Mouse (Mus musculus) heart, embryonic 13.5 days (tissue): ENCODE results near the gene Kcnj15. TPM values are rescaled to one million over a fixed set of nuclear protein-coding genes. Genes with fewer than 3 reads are reported as not detected.

Experiments used
- ATAC-seq: fragments of 200-750 bp; cut with Nextera tagmentation; 2 replicates; pipeline ENCODE4 v1.8.0; 2017; ENCODE audit warnings: moderate TSS enrichment; ENCODE audit not compliant: insufficient number of reproducible peaks, low FRiP score, low TSS enrichment; ENCODE audit errors: extremely low read depth
- H3K27ac ChIP-seq: fragments of 300-500 bp; sonication (generic); replicated peaks from 2 replicates; pipeline ENCODE4 v1.5.1; 2015; ENCODE audit warnings: moderate library complexity, mild to moderate bottlenecking, inconsistent platforms
- H3K27me3 ChIP-seq: fragments of 300-500 bp; sonication (generic); replicated peaks from 2 replicates; pipeline ENCODE4 v1.6.1; 2015; ENCODE audit warnings: mild to moderate bottlenecking, inconsistent platforms
- H3K36me3 ChIP-seq: fragments of 300-500 bp; sonication (generic); 2 replicates; pipeline ENCODE4 v1.6.1; 2015; ENCODE audit warnings: mild to moderate bottlenecking, inconsistent platforms
- H3K4me1 ChIP-seq: fragments of 300-500 bp; sonication (generic); 2 replicates; pipeline ENCODE4 v1.6.1; 2015; ENCODE audit warnings: inconsistent platforms
- H3K4me2 ChIP-seq: fragments of 300-500 bp; sonication (generic); 2 replicates; pipeline ENCODE4 v1.6.1; 2015; ENCODE audit warnings: inconsistent platforms, mild to moderate bottlenecking, moderate library complexity
- H3K4me3 ChIP-seq: fragments of 300-500 bp; sonication (generic); 2 replicates; pipeline ENCODE4 v1.5.1; 2015; ENCODE audit warnings: moderate library complexity, mild to moderate bottlenecking, inconsistent platforms
- H3K9ac ChIP-seq: fragments of 300-500 bp; sonication (generic); 2 replicates; pipeline ENCODE4 v1.6.1; 2015; ENCODE audit warnings: inconsistent platforms, mild to moderate bottlenecking, moderate library complexity
- H3K9me3 ChIP-seq: fragments of 300-500 bp; sonication (generic); 2 replicates; pipeline ENCODE4 v1.6.1; 2016; ENCODE audit warnings: inconsistent platforms
- whole genome bisulfite sequencing: fragments of 180-500 bp; shearing (Covaris S2); methylation state at CpG from one replicate; pipeline ENCODE4 v1.1.7; 2015; ENCODE audit warnings: mixed read lengths; 5-methylcytosine and 5-hydroxymethylcytosine counted together
- polyA plus RNA-seq: library from polyadenylated mRNA; unstranded; fragments of >200 nt; fragmentation: Nextera tagmentation; extraction: Ambion mirVana; gene quantifications from 2 replicates; pipeline ENCODE4 v1.2.1, GENCODE M21; 2015

The Kcnj15 gene
- polyA plus RNA-seq, 1 experiment from 2014 or later = 0.80 TPM

DNA sequence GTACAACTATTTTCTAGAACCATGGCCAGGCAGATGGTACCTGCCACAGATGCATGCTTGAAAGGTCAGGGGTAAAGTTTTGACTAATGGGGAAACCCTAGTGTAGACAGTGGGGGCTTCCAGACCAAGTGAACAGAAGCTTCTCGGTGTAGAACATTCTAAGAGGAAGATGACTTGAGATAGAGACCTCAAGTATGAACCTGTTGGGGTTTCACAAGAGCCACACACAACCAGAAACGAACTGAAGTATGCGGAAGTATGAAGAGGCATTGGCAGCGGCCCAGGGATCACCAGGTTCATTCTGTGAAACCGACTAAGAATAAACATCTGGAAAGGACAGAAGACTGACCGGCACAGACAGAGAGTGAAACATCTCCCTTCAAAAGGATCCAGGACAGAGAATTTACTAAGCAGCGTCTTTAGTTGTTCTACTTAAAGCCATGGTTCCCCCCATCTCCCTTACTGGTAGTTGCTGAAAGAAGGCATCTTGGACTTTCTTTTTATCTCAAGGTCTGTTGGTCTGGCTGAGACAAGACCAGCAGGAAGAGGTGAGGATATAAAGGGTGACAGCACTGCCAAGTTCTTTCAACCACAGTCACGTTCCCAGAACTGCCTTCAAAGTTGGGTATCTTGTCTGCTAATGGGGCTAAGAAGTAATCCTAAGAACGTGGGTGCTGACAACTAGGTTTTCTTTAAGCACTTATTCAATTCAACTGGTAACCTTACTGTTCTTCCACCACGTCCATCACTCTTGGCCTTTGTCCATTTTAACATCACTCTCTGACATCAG lies 18.6 kb downstream of the Kcnj15 start:
- H3K4me2 ChIP-seq = no peak overlapping the region
- no peak overlapping the region for H3K27ac ChIP-seq
- no peaks in the 10 kb centered on the region for H3K27me3 ChIP-seq
- H3K36me3 ChIP-seq = no peaks in the 10 kb centered on the region
- WGBS = 61% methylated on average over 10 of the region's 10 CpGs
- H3K9ac ChIP-seq = no peak overlapping the region
- H3K4me1 ChIP-seq = 0 out of 2 replicates have a peak, but pooled peaks cover 3% of the 10 kb centered on the region
- H3K9me3 ChIP-seq = no peaks in the 10 kb centered on the region
- no peak for ATAC-seq
- H3K4me3 ChIP-seq = no peak overlapping the region

DNA sequence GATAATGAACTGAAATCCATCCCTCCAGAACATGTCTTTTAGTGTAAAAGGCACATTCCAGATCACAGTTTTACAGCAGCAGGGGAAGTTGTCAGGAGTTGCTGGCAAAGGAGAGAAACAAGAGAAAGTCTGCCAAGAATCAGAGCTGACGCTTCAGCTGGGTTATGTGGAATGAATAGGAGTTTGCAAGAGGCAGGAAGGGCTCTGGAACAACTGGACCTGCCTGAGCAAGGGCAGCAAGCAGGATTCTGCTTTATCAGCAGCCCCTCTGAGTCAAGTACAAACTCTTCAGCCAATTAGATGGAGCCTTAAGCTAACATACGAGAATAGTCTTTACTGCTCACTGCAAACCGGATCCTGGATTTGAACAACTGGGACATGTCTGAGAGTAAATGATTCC lies 21.7 kb downstream of the Kcnj15 start:
- H3K4me1 ChIP-seq = 0 out of 2 replicates have a peak, but pooled peaks cover 3% of the 10 kb centered on the region
- H3K4me2 ChIP-seq = no peak overlapping the region
- no peak for ATAC-seq
- no peak overlapping the region for H3K9ac ChIP-seq
- no peak overlapping the region for H3K4me3 ChIP-seq
- peak overlapping the region; percentile 66 for H3K27ac ChIP-seq
- H3K9me3 ChIP-seq = no peaks in the 10 kb centered on the region
- 34% methylated on average over 3 of the region's 3 CpGs for WGBS
- H3K36me3 ChIP-seq = no peaks in the 10 kb centered on the region
- no peaks in the 10 kb centered on the region for H3K27me3 ChIP-seq

DNA sequence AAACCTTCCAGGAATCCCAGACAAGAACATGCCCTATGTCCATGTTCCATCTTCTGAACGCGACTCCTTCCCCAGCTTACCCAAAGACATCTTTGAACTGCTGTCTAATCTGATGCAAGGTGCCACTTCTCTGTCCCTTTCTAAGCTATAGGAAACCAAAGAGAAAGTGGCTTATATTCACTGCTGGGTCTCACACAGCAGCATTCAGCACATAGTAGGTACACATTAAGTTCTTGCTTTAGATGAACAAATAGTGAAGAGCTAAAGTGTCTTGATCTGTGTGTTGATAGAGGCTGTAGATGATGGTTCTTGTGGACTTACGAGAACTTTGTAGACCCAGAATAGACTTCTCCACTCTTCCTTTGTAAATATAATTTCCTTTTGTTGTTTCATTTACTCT lies 23.0 kb downstream of the Kcnj15 start:
- H3K9me3 ChIP-seq = no peaks in the 10 kb centered on the region

DNA sequence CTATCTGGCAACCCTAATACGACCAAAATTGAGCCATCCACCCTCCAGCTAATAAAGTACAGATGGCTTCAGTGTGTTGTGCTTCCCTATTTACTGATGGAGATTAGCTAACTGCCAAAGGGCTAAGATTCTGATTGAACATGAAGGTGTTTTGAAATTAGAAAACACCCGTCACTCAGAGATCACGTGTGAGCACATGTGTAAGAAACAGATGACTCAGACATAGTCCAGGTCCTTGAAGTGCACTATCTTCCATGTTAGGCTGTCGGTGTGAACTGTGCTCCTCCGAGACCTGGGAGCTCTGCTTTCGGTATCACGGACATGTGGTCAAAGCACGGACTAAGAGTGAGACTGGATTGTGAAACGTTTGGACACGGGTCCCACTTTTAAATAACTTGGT lies 26.0 kb downstream of the Kcnj15 start:
- H3K27me3 ChIP-seq = no peaks in the 10 kb centered on the region
- no peak overlapping the region for H3K27ac ChIP-seq
- H3K4me2 ChIP-seq = no peak overlapping the region
- H3K9me3 ChIP-seq = no peaks in the 10 kb centered on the region
- WGBS = 75% methylated on average over 10 of the region's 10 CpGs
- H3K4me1 ChIP-seq = no peaks in the 10 kb centered on the region
- no peak for ATAC-seq
- H3K36me3 ChIP-seq = no peaks in the 10 kb centered on the region
- no peak overlapping the region for H3K4me3 ChIP-seq
- no peak overlapping the region for H3K9ac ChIP-seq

More for the DNA sequence above, 23.0 kb downstream of the Kcnj15 start:
- no peaks in the 10 kb centered on the region for H3K4me1 ChIP-seq
- whole genome bisulfite sequencing = 81% methylated on average over 3 of the region's 3 CpGs
- no peaks in the 10 kb centered on the region for H3K27me3 ChIP-seq
- H3K4me2 ChIP-seq = no peak overlapping the region
- H3K9ac ChIP-seq = no peak overlapping the region
- H3K27ac ChIP-seq = no peak overlapping the region
- H3K4me3 ChIP-seq = no peak overlapping the region
- ATAC-seq = no peak
- no peaks in the 10 kb centered on the region for H3K36me3 ChIP-seq

DNA sequence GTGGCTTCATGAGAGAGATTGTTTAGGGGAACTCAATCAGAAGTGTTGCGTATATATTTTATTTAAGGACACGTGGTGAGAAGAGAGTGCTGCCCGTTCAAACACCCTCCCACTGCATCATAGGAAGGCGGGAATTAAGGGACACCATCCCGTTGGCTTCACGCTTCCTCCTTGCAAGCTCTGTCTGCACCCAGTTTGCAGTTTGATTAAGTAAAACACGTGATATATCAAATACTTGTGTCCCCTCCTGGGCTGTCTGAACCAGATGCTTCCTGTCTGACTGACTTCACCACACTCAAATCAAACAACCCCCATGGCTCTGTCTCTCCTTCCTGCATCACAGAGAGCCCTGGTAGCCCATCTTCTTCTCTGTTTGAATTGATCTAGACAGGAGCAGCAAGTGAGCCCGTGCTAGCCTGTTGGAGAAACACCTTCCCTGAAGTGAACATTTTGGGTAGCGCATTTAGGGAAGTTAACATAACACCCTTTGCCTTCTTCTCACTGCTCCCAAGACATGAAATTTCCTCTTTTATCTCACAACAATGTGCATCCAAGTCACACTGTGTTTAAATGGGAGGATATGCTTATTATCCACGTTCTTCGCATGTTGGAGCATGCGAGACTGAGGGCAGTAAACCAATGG lies 26.8 kb downstream of the Kcnj15 start:
- no peak overlapping the region for H3K27ac ChIP-seq
- no peaks in the 10 kb centered on the region for H3K36me3 ChIP-seq
- H3K4me2 ChIP-seq = no peak overlapping the region
- H3K9ac ChIP-seq = no peak overlapping the region
- H3K4me3 ChIP-seq = no peak overlapping the region
- no peaks in the 10 kb centered on the region for H3K9me3 ChIP-seq
- WGBS = 63% methylated on average over 12 of the region's 12 CpGs
- H3K4me1 ChIP-seq = no peaks in the 10 kb centered on the region
- no peaks in the 10 kb centered on the region for H3K27me3 ChIP-seq
- ATAC-seq = no peak

DNA sequence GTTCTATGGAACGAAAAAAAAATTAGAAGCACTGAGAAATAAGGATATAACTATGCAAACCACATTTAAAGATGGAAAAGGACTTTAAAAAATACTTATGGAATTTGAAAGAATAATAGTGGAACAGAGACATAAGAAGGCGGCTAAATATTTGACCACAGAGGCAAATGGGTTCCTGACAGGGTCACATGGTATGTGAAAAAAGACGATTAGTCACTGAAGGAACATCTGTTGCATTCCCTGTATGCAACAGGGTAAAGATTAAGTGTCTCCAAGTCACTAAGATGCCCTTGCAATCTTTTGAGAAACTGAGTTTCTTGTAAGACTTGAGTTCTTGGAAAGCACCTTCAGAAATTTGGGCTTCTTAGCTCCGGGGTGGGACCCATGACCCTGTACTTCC lies 27.7 kb downstream of the Kcnj15 start:
- no peak for ATAC-seq

DNA sequence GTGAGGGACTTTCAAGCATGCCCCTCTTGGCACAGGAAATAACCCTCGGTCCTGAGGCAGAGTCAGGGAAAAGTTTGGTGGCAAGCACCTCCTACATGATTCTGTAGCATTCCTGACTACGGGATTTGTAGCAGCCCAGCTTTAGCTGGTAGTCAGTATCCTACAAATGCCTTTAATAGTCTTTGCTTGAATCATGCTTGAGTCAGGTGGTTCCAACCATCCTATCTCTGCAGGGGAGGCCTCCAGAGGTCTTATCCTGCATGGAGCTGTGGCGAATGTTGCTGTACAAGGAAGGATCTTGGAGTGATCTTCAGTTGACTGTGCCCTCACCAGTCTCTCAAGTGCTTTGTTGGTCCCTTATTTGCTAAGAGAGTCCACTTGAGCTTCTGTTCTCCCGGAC lies 28.4 kb downstream of the Kcnj15 start:
- no peak for ATAC-seq
- H3K4me1 ChIP-seq = no peaks in the 10 kb centered on the region
- H3K9ac ChIP-seq = no peak overlapping the region
- no peaks in the 10 kb centered on the region for H3K9me3 ChIP-seq
- H3K4me2 ChIP-seq = no peak overlapping the region
- no peaks in the 10 kb centered on the region for H3K27me3 ChIP-seq
- H3K4me3 ChIP-seq = no peak overlapping the region
- no peaks in the 10 kb centered on the region for H3K36me3 ChIP-seq
- 65% methylated on average over 4 of the region's 4 CpGs for WGBS
- no peak overlapping the region for H3K27ac ChIP-seq

More for the DNA sequence above, 27.7 kb downstream of the Kcnj15 start:
- Histone ChIP-seq H3K4me3 (no peak overlapping the region), H3K27me3 (no peaks in the 10 kb centered on the region), H3K4me1 (no peaks in the 10 kb centered on the region), H3K27ac (no peak overlapping the region), H3K9me3 (no peaks in the 10 kb centered on the region), H3K9ac (no peak overlapping the region), H3K36me3 (no peaks in the 10 kb centered on the region), H3K4me2 (no peak overlapping the region)
- 68% methylated on average over 4 of the region's 4 CpGs for WGBS

DNA sequence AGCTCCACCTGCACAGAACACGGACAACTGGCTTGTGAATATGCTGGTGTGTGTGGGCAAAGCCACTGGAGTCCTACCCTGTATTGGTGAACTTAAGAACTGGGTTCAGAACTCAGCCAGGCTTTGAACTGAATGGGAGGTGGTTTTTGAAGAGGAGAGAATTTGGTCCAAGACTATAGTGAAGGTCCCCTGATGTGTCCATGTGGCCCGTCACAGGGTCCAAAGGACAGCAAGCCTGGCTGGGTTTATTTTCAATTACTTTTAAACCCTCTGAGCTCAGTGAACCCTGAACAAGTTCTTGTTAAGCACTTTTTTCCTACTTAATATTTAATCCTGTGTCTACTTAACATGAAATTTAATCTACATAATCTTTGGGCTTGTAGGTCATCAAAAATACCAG lies 30.3 kb downstream of the Kcnj15 start:
- no peaks in the 10 kb centered on the region for H3K9me3 ChIP-seq
- ATAC-seq = no peak
- H3K4me1 ChIP-seq = peaks cover 11% of the 10 kb centered on the region
- H3K36me3 ChIP-seq = no peaks in the 10 kb centered on the region
- H3K9ac ChIP-seq = no peak overlapping the region
- WGBS = 89% methylated on average over 2 of the region's 2 CpGs
- no peaks in the 10 kb centered on the region for H3K27me3 ChIP-seq
- H3K4me2 ChIP-seq = no peak overlapping the region
- H3K27ac ChIP-seq = no peak overlapping the region
- no peak overlapping the region for H3K4me3 ChIP-seq

DNA sequence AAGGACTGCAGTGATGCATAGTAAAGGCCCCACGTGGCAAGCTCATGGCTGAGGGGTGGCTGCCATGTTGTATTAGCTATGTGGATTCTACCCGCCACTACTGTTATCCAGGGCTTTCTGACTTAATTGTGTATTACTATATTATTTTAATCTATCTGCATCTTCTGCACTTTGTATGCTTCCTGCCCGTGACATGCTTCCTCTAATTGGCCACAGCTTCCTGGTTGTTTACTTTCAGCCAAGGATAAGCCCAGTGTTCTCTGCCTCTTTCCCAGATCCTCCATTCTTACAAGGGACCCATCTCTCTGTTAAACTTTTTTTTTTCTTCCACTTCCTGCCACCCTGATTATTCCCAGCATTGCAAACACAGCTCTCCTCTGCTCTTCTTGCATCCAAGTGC lies 32.0 kb downstream of the Kcnj15 start:
- H3K4me3 ChIP-seq = no peak overlapping the region
- H3K27me3 ChIP-seq = no peaks in the 10 kb centered on the region
- H3K27ac ChIP-seq = 0 out of 2 replicates have a peak overlapping the region, but pooled peaks have one; percentile 5
- H3K9me3 ChIP-seq = no peaks in the 10 kb centered on the region
- no peak overlapping the region for H3K9ac ChIP-seq
- H3K4me2 ChIP-seq = no peak overlapping the region
- ATAC-seq = no peak
- H3K4me1 ChIP-seq = peaks cover 17% of the 10 kb centered on the region
- 60% methylated on average over 3 of the region's 3 CpGs for WGBS
- H3K36me3 ChIP-seq = no peaks in the 10 kb centered on the region

DNA sequence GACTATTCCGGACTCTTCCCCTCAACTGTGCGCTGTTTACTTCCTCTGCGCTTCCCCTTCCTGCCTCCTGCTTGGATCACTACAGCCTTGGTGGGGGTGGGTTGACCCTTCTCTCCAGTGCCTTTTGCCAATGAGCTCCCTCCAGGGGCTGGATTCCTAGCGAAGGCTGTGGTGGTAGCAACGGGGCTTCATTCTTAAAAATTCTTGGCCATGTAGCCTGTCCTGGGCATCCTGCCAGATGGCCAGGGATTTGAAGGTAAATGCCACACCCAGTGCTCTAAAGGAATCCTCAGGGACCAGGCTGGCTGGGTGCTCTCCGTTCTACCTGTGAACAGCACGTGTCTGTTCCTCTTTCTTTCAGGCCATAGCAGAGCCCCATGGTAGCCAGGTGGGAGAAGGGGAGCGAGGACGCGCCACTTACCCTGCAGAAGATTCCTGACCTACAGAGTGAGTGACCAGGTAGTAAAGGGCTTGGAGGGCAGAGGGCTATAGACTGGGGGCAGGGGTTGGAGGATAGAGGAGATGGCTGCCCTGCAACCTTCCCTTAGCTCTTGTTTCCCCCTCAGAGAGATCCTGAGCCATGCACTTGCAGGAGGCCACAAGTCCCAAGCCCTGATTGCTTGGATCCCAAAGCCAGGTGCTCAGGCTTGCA lies 34.2 kb downstream of the Kcnj15 start:
- H3K9ac ChIP-seq = no peak overlapping the region
- no peaks in the 10 kb centered on the region for H3K9me3 ChIP-seq
- 59% methylated on average over 10 of the region's 10 CpGs for WGBS
- no peak for ATAC-seq
- H3K4me1 ChIP-seq = peaks cover 17% of the 10 kb centered on the region
- peak overlapping the region; percentile 23 for H3K4me2 ChIP-seq
- 0 out of 2 replicates have a peak overlapping the region, but pooled peaks have one; percentile 5 for H3K27ac ChIP-seq
- no peak overlapping the region for H3K4me3 ChIP-seq
- no peaks in the 10 kb centered on the region for H3K27me3 ChIP-seq
- H3K36me3 ChIP-seq = no peaks in the 10 kb centered on the region

DNA sequence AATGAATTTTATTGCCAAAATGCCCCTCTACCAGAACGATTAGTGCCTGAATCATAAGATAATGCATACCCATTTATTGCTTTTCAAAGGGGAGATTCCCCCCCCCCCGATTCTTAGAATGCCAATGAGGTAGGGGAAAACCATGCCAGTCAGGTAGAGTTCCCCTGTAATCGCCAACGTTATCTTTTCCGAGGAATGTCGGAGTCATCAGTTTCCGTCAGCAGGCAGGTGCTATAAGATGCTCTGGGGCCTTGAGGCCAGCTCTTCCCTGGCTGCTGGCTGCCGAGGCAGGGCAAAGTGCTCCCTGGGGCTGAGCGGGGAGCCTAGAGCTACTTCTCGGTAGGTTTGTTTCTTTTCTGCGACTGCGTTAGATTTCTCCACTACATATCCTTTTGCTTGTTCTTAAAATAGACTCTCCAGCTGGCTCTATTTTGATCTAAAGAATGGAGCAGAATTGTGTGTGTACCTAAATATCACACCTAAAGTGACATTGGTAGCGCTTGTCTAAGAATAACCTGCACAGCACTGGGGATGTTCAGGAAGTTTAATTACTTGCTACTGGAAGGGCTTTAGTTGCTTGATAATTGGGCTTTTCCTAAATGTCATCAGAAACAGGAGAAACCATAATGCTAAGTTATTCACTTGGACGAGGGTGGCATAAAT lies 35.6 kb downstream of the Kcnj15 start:
- Histone ChIP-seq H3K9ac (no peak overlapping the region), H3K9me3 (no peaks in the 10 kb centered on the region), H3K36me3 (no peaks in the 10 kb centered on the region), H3K27me3 (no peaks in the 10 kb centered on the region), H3K4me1 (peaks cover 24% of the 10 kb centered on the region), H3K4me2 (peak overlapping the region; percentile 11; the same call in 1 of the 2 replicates), H3K4me3 (no peak overlapping the region), H3K27ac (no peak overlapping the region)
- ATAC-seq = no peak
- WGBS = 62% methylated on average over 14 of the region's 14 CpGs
